Mouse (Mus musculus): ENCODE measurements at regions not wholly inside any gene's neighbourhood (a gene's known extent, or its start where the extent isn't known, plus 50 kb on each side); places are given as distances from the start of the nearest gene placed in this dataset.

GRCm38 (mm10) chr9:71404396-71405135, 81.2 kb downstream of the Polr2m start:
- no peak for TF ChIP-seq CTCF (IDR thresholded peaks at IDR 0.05; ENCODE audit: extremely low read depth, insufficient read depth, low read length)
- no peak for TF ChIP-seq POLR2A (IDR thresholded peaks at IDR 0.05; ENCODE audit: extremely low read depth, insufficient read depth, low read length)

All from cortical plate, adult 2 months (tissue).